Mouse (Mus musculus) olfactory bulb, adult 2 months (tissue): ENCODE measurements around the gene Nnat. TPM values are rescaled to one million over a fixed set of nuclear protein-coding genes. Genes with fewer than 3 reads are reported as not detected.

ENCODE experiments used
- H3K27ac ChIP-seq: fragments of 200-500 bp; 2 replicates; pipeline ENCODE4 v1.5.1; 2012; ENCODE audit warnings: low read depth, low read length; ENCODE audit not compliant: insufficient read depth
- H3K4me1 ChIP-seq: fragments of 200-500 bp; 2 replicates; pipeline ENCODE4 v1.6.1; 2012; ENCODE audit warnings: low read length; ENCODE audit not compliant: control insufficient read depth, insufficient read depth
- H3K4me3 ChIP-seq: fragments of 200-500 bp; 2 replicates; pipeline ENCODE4 v1.5.1; 2012; ENCODE audit warnings: mild to moderate bottlenecking, low read depth, low read length, moderate library complexity; ENCODE audit not compliant: insufficient read depth
- CTCF ChIP-seq: fragments of 200-500 bp; IDR thresholded peaks from 2 replicates; pipeline ENCODE4 v1.5.1; 2012; ENCODE audit warnings: low read depth, mild to moderate bottlenecking, low read length, moderate library complexity; ENCODE audit not compliant: insufficient read depth
- POLR2A ChIP-seq: fragments of 200-500 bp; IDR thresholded peaks from 2 replicates; pipeline ENCODE4 v1.6.1; 2012; ENCODE audit warnings: mild to moderate bottlenecking, low read depth, low read length, moderate library complexity; ENCODE audit not compliant: insufficient read depth
- WGBS: fragments of 180-500 bp; shearing (Covaris S2); methylation state at CpG from one replicate; pipeline ENCODE4 v1.1.7; 2018; 5-methylcytosine and 5-hydroxymethylcytosine counted together
- polyA plus RNA-seq: library from polyadenylated mRNA; stranded (reverse); fragments of >200 nt; gene quantifications from 2 replicates; pipeline ENCODE4 v1.2.4, GENCODE M21; 2012; ENCODE audit warnings: low replicate concordance; ENCODE audit not compliant: missing spikeins, insufficient read depth, insufficient read length

The Nnat gene
- not detected in 2 replicates for polyA plus RNA-seq

DNA sequence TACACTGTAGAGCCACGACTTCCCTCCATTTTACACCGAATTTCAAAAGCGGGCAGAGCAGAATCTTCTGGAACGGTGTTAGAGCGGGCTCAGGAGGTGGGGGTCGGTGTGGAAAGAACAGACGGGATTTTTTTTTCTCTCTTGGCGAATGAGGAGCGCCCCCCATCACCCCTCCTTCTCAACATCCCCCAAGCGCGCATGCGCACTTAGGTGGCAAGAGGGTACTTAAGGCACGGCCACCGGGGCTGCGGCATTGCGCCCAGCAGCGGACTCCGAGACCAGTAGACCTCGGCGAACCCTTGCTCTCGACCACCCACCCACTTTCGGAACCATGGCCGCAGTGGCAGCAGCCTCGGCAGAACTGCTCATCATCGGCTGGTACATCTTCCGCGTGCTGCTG lies at the start of gene Nnat:
Gene Nnat (plus strand): TSS at position 221 of the 400 bp plus-strand sequence.
- Histone ChIP-seq H3K27ac (0 out of 2 replicates have a peak within 1 kb of the TSS, but pooled peaks have one; percentile 3), H3K4me1 (peaks cover 20% of the 10 kb centered on the region), H3K4me3 (peak within 1 kb of the TSS; percentile 61)
- TF ChIP-seq POLR2A (no peak), CTCF (no peak)
- WGBS = 48% methylated on average over 27 of the region's 27 CpGs

DNA sequence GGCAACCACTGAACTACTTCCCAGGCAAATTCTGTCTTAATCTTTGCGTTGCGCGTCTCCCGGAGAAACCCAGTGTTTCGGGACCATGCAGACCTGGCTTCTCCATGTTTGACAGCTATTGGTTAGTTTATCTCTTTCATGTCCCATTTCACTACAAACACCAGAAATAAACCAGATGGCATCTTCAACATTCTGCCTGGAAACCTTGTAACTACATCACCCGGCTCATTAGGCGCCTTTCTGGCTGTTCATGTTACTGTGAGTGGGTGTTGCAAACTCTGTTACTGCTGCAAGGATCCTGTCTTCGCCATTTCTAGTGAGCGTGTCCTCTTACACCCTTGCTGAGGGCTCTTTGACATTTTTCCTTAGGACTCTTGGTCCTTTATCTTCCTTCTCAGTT lies 47.0 kb upstream of the Nnat start:
- whole genome bisulfite sequencing = 59% methylated on average over 9 of the region's 9 CpGs
- H3K4me3 ChIP-seq = no peak overlapping the region
- no peak overlapping the region for H3K27ac ChIP-seq
- peaks cover 28% of the 10 kb centered on the region for H3K4me1 ChIP-seq
- TF ChIP-seq POLR2A (no peak), CTCF (no peak)

DNA sequence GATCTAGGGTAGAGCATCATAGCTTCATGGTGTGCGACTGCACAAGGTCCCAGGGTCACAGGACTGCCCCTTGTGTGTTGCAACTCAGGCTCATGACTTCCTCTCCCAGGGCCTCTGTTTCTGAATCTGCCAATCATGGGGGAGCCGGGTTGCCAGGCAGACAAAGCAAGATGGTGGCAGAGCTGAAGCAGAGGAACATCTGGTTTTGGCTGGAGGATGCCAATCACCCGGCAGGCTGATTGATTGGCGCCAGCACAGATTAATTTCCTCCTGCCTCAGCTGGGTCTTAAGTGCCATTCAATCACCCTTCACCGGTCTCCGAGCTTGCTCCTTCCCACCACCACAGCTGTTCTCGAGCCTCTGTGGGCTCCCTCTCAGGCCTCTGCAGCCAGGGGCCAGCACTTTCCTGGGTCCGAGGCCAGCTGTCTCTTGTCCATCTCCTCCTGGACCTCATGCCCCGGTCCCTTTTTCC lies 46.1 kb upstream of the Nnat start:
- 65% methylated on average over 9 of the region's 9 CpGs for WGBS
- Histone ChIP-seq H3K4me1 (peaks cover 25% of the 10 kb centered on the region), H3K4me3 (no peak overlapping the region), H3K27ac (no peak overlapping the region)
- TF ChIP-seq POLR2A = no peak
- TF ChIP-seq CTCF = no peak

DNA sequence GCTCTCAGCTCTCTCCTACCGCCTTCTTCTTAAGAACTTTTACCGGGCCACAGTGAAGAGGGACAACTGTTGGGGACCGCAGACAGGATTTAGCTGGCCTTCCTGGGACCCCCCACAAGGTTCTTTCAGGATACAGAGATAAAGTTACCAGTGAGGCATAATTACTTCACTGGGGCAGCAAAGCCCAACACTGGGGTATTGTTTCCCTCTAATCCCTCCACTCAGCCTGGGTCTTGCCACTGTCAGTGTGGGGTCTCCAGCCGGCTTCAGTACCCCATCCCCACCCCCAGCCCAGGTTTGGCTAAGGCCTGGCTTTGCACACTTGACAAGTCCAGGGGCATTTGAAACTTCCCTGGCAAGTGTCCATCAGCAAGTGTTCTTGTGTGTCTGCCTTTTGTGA lies 45.5 kb upstream of the Nnat start:
- no peak overlapping the region for H3K27ac ChIP-seq
- peaks cover 21% of the 10 kb centered on the region for H3K4me1 ChIP-seq
- WGBS = 66% methylated on average over 4 of the region's 4 CpGs
- TF ChIP-seq POLR2A (no peak), CTCF (no peak)
- H3K4me3 ChIP-seq = no peak overlapping the region

DNA sequence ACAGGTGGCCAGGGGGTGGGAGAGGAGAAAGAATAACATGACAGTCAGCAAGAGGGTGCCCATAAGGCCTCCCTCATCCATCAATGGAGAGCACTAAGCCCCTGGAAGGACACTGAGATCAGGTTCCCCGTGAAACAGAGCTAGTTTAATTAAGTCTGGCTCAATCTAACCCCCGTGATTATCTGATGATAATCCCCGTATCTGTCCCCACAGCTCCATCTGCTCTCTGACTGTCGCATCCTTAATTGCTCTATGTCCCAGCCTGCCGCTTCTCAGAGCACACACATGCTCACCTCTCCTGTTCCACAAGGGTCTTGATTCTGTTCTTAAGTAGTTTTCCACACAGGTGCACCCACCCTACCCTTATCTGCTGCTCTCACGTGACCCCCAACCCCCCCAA lies 42.4 kb upstream of the Nnat start:
- H3K4me3 ChIP-seq = no peak overlapping the region
- no peak overlapping the region for H3K27ac ChIP-seq
- H3K4me1 ChIP-seq = peaks cover 22% of the 10 kb centered on the region
- 74% methylated on average over 6 of the region's 6 CpGs for WGBS
- no peak for TF ChIP-seq POLR2A
- no peak for TF ChIP-seq CTCF

DNA sequence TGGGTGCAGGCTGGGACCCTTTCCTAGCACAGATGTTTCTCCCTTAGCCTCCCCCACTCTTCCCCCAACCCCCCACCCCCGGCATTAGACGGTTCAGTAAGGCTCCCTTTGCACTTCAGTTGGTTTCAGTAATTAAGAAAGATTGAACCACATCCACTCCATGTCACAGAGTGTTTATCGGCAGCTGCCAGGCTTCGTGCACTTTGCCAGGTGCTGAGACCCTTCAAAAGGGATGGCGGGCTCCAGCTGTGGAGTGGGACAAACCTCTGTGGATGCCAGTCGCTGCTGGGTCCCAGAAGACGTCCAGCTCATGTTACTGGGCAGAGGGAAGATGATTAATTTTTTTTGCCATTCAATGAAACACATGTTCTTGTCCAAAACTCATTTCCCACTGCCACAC lies 41.4 kb upstream of the Nnat start:
- TF ChIP-seq CTCF (no peak), POLR2A (no peak)
- Histone ChIP-seq H3K4me1 (peaks cover 19% of the 10 kb centered on the region), H3K27ac (no peak overlapping the region), H3K4me3 (no peak overlapping the region)
- WGBS = 60% methylated on average over 7 of the region's 7 CpGs

DNA sequence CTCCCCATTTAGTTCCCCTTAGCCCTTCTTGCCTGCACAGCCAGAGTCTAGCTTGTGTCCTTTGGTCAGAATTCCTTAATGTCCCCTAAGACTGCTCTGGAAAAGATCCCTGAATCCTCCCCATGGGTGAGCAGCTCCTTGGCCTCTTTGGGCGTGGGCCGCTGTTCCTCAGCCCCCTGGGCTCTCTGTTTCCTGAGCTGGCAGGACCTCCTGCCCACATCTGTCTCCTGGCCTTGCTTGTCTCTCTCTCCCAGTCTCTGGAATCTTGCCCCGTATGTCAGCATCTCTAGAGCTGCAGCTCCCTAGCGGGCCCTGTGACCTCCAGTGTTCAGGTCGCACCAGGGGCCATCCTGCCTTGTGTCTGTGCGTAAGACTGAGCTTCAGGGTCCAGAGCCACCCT lies 40.4 kb upstream of the Nnat start:
- no peak overlapping the region for H3K27ac ChIP-seq
- peaks cover 17% of the 10 kb centered on the region for H3K4me1 ChIP-seq
- H3K4me3 ChIP-seq = no peak overlapping the region
- TF ChIP-seq POLR2A = no peak
- TF ChIP-seq CTCF = no peak
- WGBS = 90% methylated on average over 6 of the region's 6 CpGs

DNA sequence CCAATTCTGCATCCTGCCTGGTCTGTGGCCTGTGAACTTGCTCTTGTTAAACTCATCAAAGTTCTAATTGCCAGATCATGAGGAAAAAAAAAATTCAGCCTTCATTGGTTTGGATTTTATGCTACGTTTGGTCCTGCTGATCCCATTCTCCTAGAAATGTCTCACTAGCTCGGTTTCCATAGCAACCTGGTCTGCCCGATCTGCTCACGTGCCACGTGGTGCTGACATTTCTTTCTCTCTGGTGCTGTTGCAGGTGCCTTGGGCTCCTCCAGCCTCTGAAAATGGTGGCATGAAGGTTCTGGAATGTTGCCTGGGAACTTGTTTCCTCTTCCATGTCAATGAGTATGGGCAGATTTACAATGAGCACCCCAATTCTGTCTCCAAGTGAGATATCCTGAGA lies 39.4 kb upstream of the Nnat start:
- Histone ChIP-seq H3K27ac (no peak overlapping the region), H3K4me3 (no peak overlapping the region), H3K4me1 (peaks cover 19% of the 10 kb centered on the region)
- TF ChIP-seq POLR2A = no peak
- no peak for TF ChIP-seq CTCF
- 14% methylated on average over 5 of the region's 5 CpGs for WGBS

DNA sequence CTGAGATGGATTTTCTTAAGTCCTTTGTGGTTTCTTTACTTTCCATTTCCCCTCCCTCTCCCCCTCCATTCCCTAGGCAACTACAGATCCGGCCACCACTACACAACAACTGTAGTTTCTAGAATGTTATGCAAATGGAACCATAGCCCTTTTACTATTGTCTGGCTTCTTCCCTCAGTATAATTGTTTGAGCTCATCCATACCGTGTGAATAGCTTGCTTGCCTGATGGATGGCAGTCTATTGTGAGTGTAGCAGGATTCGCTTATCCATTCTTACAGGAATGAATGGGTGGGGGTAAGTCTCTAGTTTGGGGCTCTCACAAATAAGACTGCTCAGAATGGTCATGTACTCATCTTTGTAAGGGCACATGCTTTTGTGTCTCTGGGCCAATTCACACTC lies 37.3 kb upstream of the Nnat start:
- Histone ChIP-seq H3K4me1 (peaks cover 27% of the 10 kb centered on the region), H3K27ac (no peak overlapping the region), H3K4me3 (no peak overlapping the region)
- 72% methylated on average over 3 of the region's 3 CpGs for WGBS
- no peak for TF ChIP-seq CTCF
- no peak for TF ChIP-seq POLR2A
